Mouse (Mus musculus) small intestine, adult 2 months (tissue): ENCODE data around the gene Arl1.

ENCODE experiments used
- CTCF ChIP-seq: fragments of 200-500 bp; IDR thresholded peaks from 2 replicates; pipeline ENCODE4 v1.5.1; 2012; ENCODE audit warnings: low read depth, mild to moderate bottlenecking, control low read depth, inconsistent platforms, low read length, moderate library complexity, mixed read lengths; ENCODE audit not compliant: insufficient replicate concordance, insufficient read length; ENCODE audit errors: extremely low read depth
- POLR2A ChIP-seq: fragments of 200-500 bp; IDR thresholded peaks from 2 replicates; pipeline ENCODE4 v1.6.1; 2012; ENCODE audit warnings: low read depth, mild to moderate bottlenecking, control low read depth, inconsistent platforms, low read length, moderate library complexity

DNA sequence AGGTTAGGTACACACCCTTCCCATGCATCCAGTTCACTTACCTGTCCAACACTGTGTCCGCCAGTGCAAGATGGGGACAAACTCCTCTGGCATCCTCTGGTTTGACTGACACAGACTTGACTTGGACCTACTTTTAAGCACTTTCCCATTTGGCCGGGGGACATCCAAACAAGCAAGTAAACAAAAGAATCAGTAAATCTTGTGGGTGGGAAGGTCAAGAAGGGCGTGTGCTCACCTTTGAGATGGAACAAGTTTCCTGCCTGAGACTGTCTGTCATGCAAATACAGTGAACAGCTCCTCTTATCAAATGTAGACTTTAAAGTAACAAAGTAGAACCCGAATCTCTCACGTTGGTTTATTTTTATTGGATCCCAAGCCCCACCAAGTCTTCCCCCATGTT, 45.7 kb upstream of the Arl1 start, which contains the start of gene Spic:
- no peak for TF ChIP-seq CTCF
- TF ChIP-seq POLR2A: no peak
